ENCODE assay signal across 11 mouse cellular contexts in genomic region chr1:53845854-53846253, GRCm38 (mm10).
A peak's percentile ranks its signal among the peaks of the same experiment; 100 is the strongest.
DNase-seq lines count a peak whose midpoint lies in the region; ATAC-seq and TF ChIP-seq lines count a peak whose summit lies in the region.
"Had no signal": no experiment of that assay in that cellular context is flagged by ENCODE, and none has a peak within 500 bp of the region (broad histone marks: within the 10 kb centered on the region; RNA-seq: fewer than 3 reads in every experiment).

No protein-coding gene starts in this region.

- no peak overlapping the region for H3K9ac ChIP-seq in lung, embryonic 16.5 days (ENCODE audit: low read length)
- H3K9ac ChIP-seq in intestine, embryonic 14.5 days (ENCODE audit: low read length), result no peak overlapping the region
- no peak overlapping the region for H3K9ac ChIP-seq in stomach, embryonic 16.5 days (ENCODE audit: low read length)
- H3K9ac ChIP-seq: liver, embryonic 14.5 days had no signal

- H3K9me3 ChIP-seq in lung, embryonic 16.5 days (ENCODE audit: control insufficient read depth, low read length), result no peaks in the 10 kb centered on the region
- no peaks in the 10 kb centered on the region for H3K9me3 ChIP-seq in intestine, embryonic 14.5 days (ENCODE audit: control insufficient read depth, low read length)
- H3K9me3 ChIP-seq in stomach, embryonic 16.5 days (replicated peaks; ENCODE audit: control insufficient read depth, low read length), result no peaks in the 10 kb centered on the region

- peak overlapping the region; percentile 40 for H3K27ac ChIP-seq in lung, embryonic 16.5 days (ENCODE audit: low read length)
- peak overlapping the region; percentile 48; the same call in 1 of the 2 replicates for H3K27ac ChIP-seq in bone marrow, adult 2 months (ENCODE audit: control insufficient read depth, insufficient read depth, low read depth, low read length, poor library complexity)
- peak overlapping the region; percentile 6; the same call in 1 of the 2 replicates for H3K27ac ChIP-seq in intestine, embryonic 14.5 days (ENCODE audit: low read depth)
- peak overlapping the region; percentile 90 for H3K27ac ChIP-seq in stomach, embryonic 16.5 days (ENCODE audit: low read length)
- H3K27ac ChIP-seq: liver, embryonic 14.5 days had no signal

- no peak for TF ChIP-seq CTCF in bone marrow, adult 2 months (IDR thresholded peaks at IDR 0.05; ENCODE audit: control insufficient read depth, insufficient read depth, low read length)

- no peak for DNase-seq in lung, postnatal 14 days
- no peak for DNase-seq in intestine, embryonic 14.5 days (ENCODE audit: low spot score)
- DNase-seq in thymus, adult 18-20 months, result no peak
- no peak for DNase-seq in ovary, postnatal 36 days (ENCODE audit: low spot score)
- DNase-seq: cerebellum, postnatal 36 days had no signal

- peak; percentile 76 for ATAC-seq in lung, embryonic 16.5 days (ENCODE audit: low read depth)
- no peak; the same call in 1 of the 2 replicates for ATAC-seq in intestine, embryonic 14.5 days (replicated peaks; ENCODE audit: low FRiP score, low TSS enrichment, low read depth)
- ATAC-seq in stomach, embryonic 16.5 days (ENCODE audit: insufficient read depth, low FRiP score), result peak; percentile 38; the same call in 1 of the 2 replicates
- ATAC-seq: hindbrain, embryonic 16.5 days; midbrain, embryonic 16.5 days had no signal

- H3K36me3 ChIP-seq in lung, embryonic 16.5 days (ENCODE audit: control insufficient read depth, insufficient read depth, low read length), result no peaks in the 10 kb centered on the region
- H3K36me3 ChIP-seq in intestine, embryonic 14.5 days (ENCODE audit: control insufficient read depth, insufficient read depth, low read length), result no peaks in the 10 kb centered on the region
- H3K36me3 ChIP-seq in stomach, embryonic 16.5 days (ENCODE audit: control insufficient read depth, insufficient read depth, low read length), result no peaks in the 10 kb centered on the region

- H3K27me3 ChIP-seq in lung, embryonic 16.5 days (ENCODE audit: control insufficient read depth, insufficient read depth, low read depth, low read length), result no peaks in the 10 kb centered on the region
- no peaks in the 10 kb centered on the region for H3K27me3 ChIP-seq in intestine, embryonic 14.5 days (replicated peaks; ENCODE audit: control insufficient read depth, insufficient read depth, low read length)
- H3K27me3 ChIP-seq in stomach, embryonic 16.5 days (ENCODE audit: control insufficient read depth, insufficient read depth, low read length), result no peaks in the 10 kb centered on the region

- 33% methylated on average over 8 of the region's 8 CpGs for WGBS in lung, embryonic 16.5 days
- 28% methylated on average over 8 of the region's 8 CpGs for WGBS in bone marrow, adult 2 months
- WGBS in intestine, embryonic 14.5 days, result 73% methylated on average over 8 of the region's 8 CpGs
- 44% methylated on average over 8 of the region's 8 CpGs for WGBS in stomach, embryonic 16.5 days

- peaks cover 11% of the 10 kb centered on the region for H3K4me1 ChIP-seq in lung, embryonic 16.5 days (replicated peaks; ENCODE audit: control insufficient read depth, insufficient read depth, low read length)
- peaks cover 4% of the 10 kb centered on the region for H3K4me1 ChIP-seq in bone marrow, adult 2 months (ENCODE audit: control insufficient read depth, insufficient read depth, low read length)
- 0 out of 2 replicates have a peak, but pooled peaks cover 5% of the 10 kb centered on the region for H3K4me1 ChIP-seq in intestine, embryonic 14.5 days (replicated peaks; ENCODE audit: control insufficient read depth, insufficient read depth, low read length)
- peaks cover 22% of the 10 kb centered on the region for H3K4me1 ChIP-seq in stomach, embryonic 16.5 days (ENCODE audit: control insufficient read depth, insufficient read depth, low read length)

- TF ChIP-seq POLR2A in bone marrow, adult 2 months (IDR thresholded peaks at IDR 0.05; ENCODE audit: borderline replicate concordance, control insufficient read depth, low read depth, low read length), result no peak

- no peak overlapping the region for H3K4me3 ChIP-seq in lung, embryonic 16.5 days (ENCODE audit: low read length)
- H3K4me3 ChIP-seq in bone marrow, adult 2 months (replicated peaks; ENCODE audit: control insufficient read depth, low read depth, low read length), result no peak overlapping the region
- H3K4me3 ChIP-seq in intestine, embryonic 14.5 days (ENCODE audit: low read depth, low read length), result no peak overlapping the region
- H3K4me3 ChIP-seq in stomach, embryonic 16.5 days (replicated peaks; ENCODE audit: low read length), result no peak overlapping the region

- no peak overlapping the region for H3K4me2 ChIP-seq in lung, embryonic 16.5 days (ENCODE audit: low read depth, low read length)
- no peak overlapping the region for H3K4me2 ChIP-seq in intestine, embryonic 14.5 days (ENCODE audit: low read length)
- H3K4me2 ChIP-seq in stomach, embryonic 16.5 days (ENCODE audit: low read depth, low read length), result no peak overlapping the region

Comparison
In these comparisons a context has a peak if more than half of its experiments do, and no peak if none do; other contexts are left out.
1. H3K27ac ChIP-seq: peak in every context shown above with its lines; median percentile 90 in stomach, embryonic 16.5 days; 48 in bone marrow, adult 2 months; 40 in lung, embryonic 16.5 days; 6 in intestine, embryonic 14.5 days.